Mouse (Mus musculus) olfactory bulb, adult 2 months (tissue): ENCODE results near the gene Angptl8.

Source experiments
- CTCF ChIP-seq: fragments of 200-500 bp; IDR thresholded peaks from 2 replicates; pipeline ENCODE4 v1.5.1; 2012; ENCODE audit warnings: low read depth, mild to moderate bottlenecking, low read length, moderate library complexity; ENCODE audit not compliant: insufficient read depth
- POLR2A ChIP-seq: fragments of 200-500 bp; IDR thresholded peaks from 2 replicates; pipeline ENCODE4 v1.6.1; 2012; ENCODE audit warnings: mild to moderate bottlenecking, low read depth, low read length, moderate library complexity; ENCODE audit not compliant: insufficient read depth

- TF ChIP-seq POLR2A (no peak), CTCF (no peak)
Measured at GRCm38 (mm10) chr9:21876601-21877000, 41.3 kb downstream of the Angptl8 start.
